22 mouse cellular contexts compared by ENCODE assay signal in the genomic region with DNA sequence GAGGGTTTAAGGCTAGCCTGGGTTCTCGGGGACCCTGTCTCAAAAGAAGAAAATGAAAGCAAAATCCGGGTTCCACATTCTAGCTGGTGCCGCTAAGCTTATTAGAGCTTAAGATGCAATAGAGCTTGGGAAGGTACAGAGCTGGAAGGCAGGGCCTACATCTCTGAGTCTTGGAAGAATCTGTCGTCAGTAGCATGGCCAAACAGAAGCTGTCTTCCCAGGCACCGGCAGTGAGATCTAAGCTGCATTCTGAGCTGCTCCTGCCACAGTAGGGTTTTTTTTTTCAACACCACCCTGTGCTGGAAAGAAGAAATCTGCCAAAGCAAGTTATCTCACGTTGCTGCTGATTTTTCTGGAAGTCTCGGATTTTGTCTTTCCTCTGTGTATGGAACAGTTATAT.
DNase-seq lines count a peak whose midpoint lies in the region; ATAC-seq and TF ChIP-seq lines count a peak whose summit lies in the region.
"Had no signal": no experiment of that assay in that cellular context is flagged by ENCODE, and none has a peak within 500 bp of the region (broad histone marks: within the 10 kb centered on the region; RNA-seq: fewer than 3 reads in every experiment).

No protein-coding gene starts in this region.

- no peak overlapping the region for H3K27ac ChIP-seq in forebrain, embryonic 14.5 days (ENCODE audit: low read depth, low read length)
- H3K27ac ChIP-seq in forebrain, embryonic 10.5 days, result no peak overlapping the region
- H3K27ac ChIP-seq in layer of hippocampus, adult 2 months, result peak overlapping the region; percentile 36; the same call in 1 of the 2 replicates
- H3K27ac ChIP-seq: embryonic facial prominence, embryonic 12.5 days; embryonic facial prominence, embryonic 15.5 days; heart, adult 2 months; heart, embryonic 10.5 days; hindbrain, embryonic 12.5 days; hindbrain, embryonic 15.5 days had no signal

- no peak for TF ChIP-seq CTCF in layer of hippocampus, adult 2 months (conservative IDR thresholded peaks at IDR 0.05)

- no peak overlapping the region for H3K4me2 ChIP-seq in forebrain, embryonic 14.5 days (ENCODE audit: low read length)
- H3K4me2 ChIP-seq: embryonic facial prominence, embryonic 12.5 days; embryonic facial prominence, embryonic 15.5 days; hindbrain, embryonic 12.5 days; hindbrain, embryonic 15.5 days had no signal

- DNase-seq in forebrain, embryonic 14.5 days (ENCODE audit: low spot score), result peak; percentile 18
- DNase-seq in forebrain, embryonic 10.5 days (ENCODE audit: extremely low spot score, low spot score), result no peak
- DNase-seq in frontal cortex, postnatal 25 days (ENCODE audit: low spot score in 2 of 2), result no peak
- DNase-seq in layer of hippocampus, adult 2 months (ENCODE audit: low spot score in 2 of 2), result no peak
- DNase-seq in layer of hippocampus, postnatal 36 days, result no peak
- DNase-seq in cerebellum, adult 9-11 months, result no peak
- DNase-seq: adrenal gland, adult 8-10 months; adrenal gland, postnatal 25 days; cerebellum, adult 18-20 months; cerebellum, adult 9-10 months; cerebellum, postnatal 25 days; gastrocnemius, postnatal 14 days; heart, adult 2 months had no signal

- WGBS in forebrain, embryonic 14.5 days, result 79% methylated on average over 7 of the region's 7 CpGs
- WGBS in forebrain, embryonic 10.5 days, result 80% methylated on average over 7 of the region's 7 CpGs

- ATAC-seq in forebrain, embryonic 14.5 days, result no peak
- ATAC-seq in frontal cortex, adult (ENCODE audit: low TSS enrichment), result peak; percentile 75
- ATAC-seq: activated CD4-positive, CD25-positive, alpha-beta regulatory T cell, adult 4 months; forebrain, embryonic 16.5 days; intestine, postnatal 0 days had no signal

- H3K36me3 ChIP-seq in forebrain, embryonic 14.5 days (ENCODE audit: control insufficient read depth, insufficient read depth, low read length), result no peaks in the 10 kb centered on the region
- H3K36me3 ChIP-seq in forebrain, embryonic 10.5 days (replicated peaks), result no peaks in the 10 kb centered on the region
- H3K36me3 ChIP-seq: embryonic facial prominence, embryonic 12.5 days; embryonic facial prominence, embryonic 15.5 days; heart, embryonic 10.5 days; hindbrain, embryonic 12.5 days; hindbrain, embryonic 15.5 days had no signal

- H3K9ac ChIP-seq in forebrain, embryonic 14.5 days (ENCODE audit: low read length), result no peak overlapping the region
- H3K9ac ChIP-seq: embryonic facial prominence, embryonic 12.5 days; embryonic facial prominence, embryonic 15.5 days; hindbrain, embryonic 12.5 days; hindbrain, embryonic 15.5 days had no signal

- H3K27me3 ChIP-seq in forebrain, embryonic 14.5 days (replicated peaks; ENCODE audit: control insufficient read depth, insufficient read depth, low read length), result no peaks in the 10 kb centered on the region
- no peaks in the 10 kb centered on the region for H3K27me3 ChIP-seq in forebrain, embryonic 10.5 days (ENCODE audit: poor library complexity, severe bottlenecking)
- H3K27me3 ChIP-seq: embryonic facial prominence, embryonic 12.5 days; embryonic facial prominence, embryonic 15.5 days; hindbrain, embryonic 12.5 days; hindbrain, embryonic 15.5 days had no signal

- H3K9me3 ChIP-seq in forebrain, embryonic 14.5 days (replicated peaks; ENCODE audit: control insufficient read depth, low read length), result no peaks in the 10 kb centered on the region
- no peaks in the 10 kb centered on the region for H3K9me3 ChIP-seq in forebrain, embryonic 10.5 days
- H3K9me3 ChIP-seq: embryonic facial prominence, embryonic 12.5 days; embryonic facial prominence, embryonic 15.5 days; heart, embryonic 10.5 days; hindbrain, embryonic 12.5 days; hindbrain, embryonic 15.5 days had no signal

- no peak overlapping the region for H3K4me3 ChIP-seq in forebrain, embryonic 14.5 days (ENCODE audit: low read depth, low read length)
- no peak overlapping the region for H3K4me3 ChIP-seq in forebrain, embryonic 10.5 days
- no peak overlapping the region for H3K4me3 ChIP-seq in layer of hippocampus, adult 2 months
- H3K4me3 ChIP-seq: embryonic facial prominence, embryonic 12.5 days; embryonic facial prominence, embryonic 15.5 days; heart, adult 2 months; heart, embryonic 10.5 days; hindbrain, embryonic 12.5 days; hindbrain, embryonic 15.5 days had no signal

- H3K4me1 ChIP-seq in forebrain, embryonic 14.5 days (ENCODE audit: control insufficient read depth, insufficient read depth, low read length), result no peaks in the 10 kb centered on the region
- peaks cover 11% of the 10 kb centered on the region; the same call in 1 of the 2 replicates for H3K4me1 ChIP-seq in forebrain, embryonic 10.5 days
- H3K4me1 ChIP-seq: embryonic facial prominence, embryonic 15.5 days; hindbrain, embryonic 12.5 days had no signal
